Mouse (Mus musculus): ENCODE measurements around the gene Ccser1. TPM values are rescaled to one million over a fixed set of nuclear protein-coding genes. Genes with fewer than 3 reads are reported as not detected.
"Not testable (repeated sequence)": the region's sequence is repeated elsewhere in the genome, so short reads cannot be mapped to it uniquely, and the experiment has no call there.

Ccser1 gene
- polyA plus RNA-seq, 1 experiment from 2014 or later, result not detected

DNA sequence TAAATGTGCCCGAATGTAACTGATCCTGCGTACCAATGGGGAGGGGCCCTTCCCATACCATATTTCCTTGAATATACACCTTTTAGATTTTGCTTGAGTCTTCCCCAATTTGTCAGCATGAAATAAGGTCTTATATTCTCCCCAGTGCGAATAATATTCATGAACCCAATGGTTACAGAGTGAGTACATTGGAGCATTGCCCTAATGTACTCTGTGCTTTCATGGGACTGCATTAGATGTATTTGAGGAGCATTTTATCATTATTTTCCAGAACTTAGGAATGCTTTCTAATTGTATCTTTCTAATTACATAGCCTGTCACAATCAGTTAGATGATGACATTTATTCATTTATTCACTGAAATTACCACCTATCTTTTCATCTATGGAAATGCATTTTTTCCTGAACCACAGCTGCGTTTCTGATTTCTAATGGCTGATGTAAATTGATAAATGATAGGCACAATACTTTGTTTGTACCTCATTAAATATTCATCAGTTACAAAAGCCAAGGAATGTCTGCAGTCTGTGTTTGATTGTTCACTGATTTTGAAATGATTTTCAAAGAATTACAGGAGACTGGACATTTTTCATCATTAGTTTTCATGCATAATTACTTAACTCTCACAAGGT, 67.8 kb downstream of the Ccser1 start:
- H3K79me2 ChIP-seq (ENCODE audit: inconsistent target), result no peaks in the 10 kb centered on the region
- WGBS (ENCODE audit: missing documents), result 90% methylated on average over 4 of the region's 4 CpGs
- no peak overlapping the region for H3K27ac ChIP-seq
- H3K4me3 ChIP-seq (ENCODE audit: inconsistent target), result no peak overlapping the region
- H3K36me3 ChIP-seq (ENCODE audit: inconsistent target), result no peaks in the 10 kb centered on the region

DNA sequence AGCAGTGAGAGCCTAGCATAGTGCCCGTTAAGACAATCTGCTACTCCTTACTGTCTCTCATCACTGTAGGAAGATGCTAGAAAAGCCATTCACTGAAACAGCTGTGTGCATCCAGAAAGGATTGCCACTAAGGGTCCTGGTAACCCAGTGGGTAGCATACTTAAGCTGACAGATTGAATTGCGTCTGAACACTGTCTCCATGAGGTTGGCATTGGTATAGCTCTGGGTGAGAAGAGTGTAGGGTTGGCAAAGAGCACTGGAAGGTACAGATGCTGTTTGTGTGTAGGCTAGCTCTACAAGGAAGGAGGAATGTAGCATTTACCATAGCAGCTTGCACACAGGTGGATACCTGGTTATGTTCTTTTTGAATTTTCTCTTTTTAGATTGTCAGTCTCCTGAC, 68.6 kb downstream of the Ccser1 start:
- Histone ChIP-seq H3K79me2 (ENCODE audit: inconsistent target) (no peaks in the 10 kb centered on the region), H3K27ac (no peak overlapping the region), H3K4me3 (ENCODE audit: inconsistent target) (no peak overlapping the region), H3K36me3 (ENCODE audit: inconsistent target) (no peaks in the 10 kb centered on the region)
- WGBS (ENCODE audit: missing documents), result 90% methylated on average over 2 of the region's 2 CpGs

DNA sequence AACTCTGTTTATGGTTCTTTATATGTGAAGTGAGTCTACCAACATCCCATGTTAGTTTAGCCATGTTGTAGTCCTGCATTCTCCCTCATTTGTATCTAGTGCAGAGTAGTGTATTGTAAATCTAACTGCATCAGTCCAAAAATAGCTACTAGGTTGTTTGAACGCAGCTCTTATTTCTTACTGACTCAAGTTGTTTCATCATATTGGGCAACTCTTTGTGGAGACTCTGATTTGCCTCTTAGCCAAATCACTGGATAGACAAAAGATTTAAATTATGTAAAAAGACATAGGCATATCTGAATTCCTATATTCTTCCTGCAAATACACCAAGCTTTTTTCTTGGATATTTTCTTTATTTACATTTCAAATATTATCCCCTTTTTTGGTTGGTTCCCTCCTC, 71.1 kb downstream of the Ccser1 start:
- no peaks in the 10 kb centered on the region for H3K36me3 ChIP-seq (ENCODE audit: inconsistent target)
- WGBS (ENCODE audit: missing documents), result 29% methylated on average over 1 of the region's 1 CpGs
- H3K4me3 ChIP-seq (ENCODE audit: inconsistent target), result no peak overlapping the region
- H3K27ac ChIP-seq, result no peak overlapping the region
- no peaks in the 10 kb centered on the region for H3K79me2 ChIP-seq (ENCODE audit: inconsistent target)

DNA sequence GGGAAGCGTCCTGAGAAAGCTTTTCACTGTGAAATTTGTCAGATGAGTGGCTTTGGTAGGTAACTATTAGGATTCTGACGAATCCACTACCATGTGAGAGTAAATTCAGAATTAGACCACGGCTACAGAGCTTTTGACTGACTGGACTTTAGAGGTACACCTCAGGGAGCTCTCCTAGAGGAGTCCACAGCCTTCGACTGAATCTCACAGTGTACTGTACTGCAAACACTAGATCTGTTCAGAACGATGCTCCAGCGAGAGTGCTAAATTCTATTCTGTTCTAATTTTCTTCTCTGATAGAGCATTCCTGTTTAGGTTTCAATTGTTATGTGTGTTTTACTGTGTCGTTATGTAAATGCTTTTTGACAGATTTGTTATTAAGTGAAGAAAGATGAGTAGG, 72.8 kb downstream of the Ccser1 start:
- Histone ChIP-seq H3K27ac (no peak overlapping the region), H3K4me3 (ENCODE audit: inconsistent target) (no peak overlapping the region), H3K36me3 (ENCODE audit: inconsistent target) (no peaks in the 10 kb centered on the region), H3K79me2 (ENCODE audit: inconsistent target) (no peaks in the 10 kb centered on the region)
- WGBS (ENCODE audit: missing documents), result 80% methylated on average over 7 of the region's 7 CpGs

DNA sequence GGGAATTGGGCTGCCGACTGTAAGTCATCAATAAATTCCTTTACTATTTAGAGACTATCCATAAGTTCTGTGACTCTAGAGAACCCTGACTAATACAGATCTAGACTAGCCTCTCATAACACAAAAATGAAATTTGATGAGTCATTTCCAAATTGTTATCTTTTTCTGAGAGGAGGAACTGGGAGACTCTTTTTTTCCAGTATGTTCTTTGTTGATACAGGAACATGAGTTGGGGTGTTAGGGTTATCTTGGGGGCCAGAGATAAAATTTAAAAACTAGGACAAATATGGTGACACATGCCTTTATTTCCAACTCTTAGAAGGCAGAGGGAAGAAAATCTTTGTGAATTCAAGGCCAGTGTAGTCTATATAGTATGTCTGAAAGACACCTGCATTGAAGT, 75.8 kb downstream of the Ccser1 start:
- WGBS (ENCODE audit: missing documents), result no CpG with 5 or more reads among the region's 1 CpGs
- H3K36me3 ChIP-seq (ENCODE audit: inconsistent target); H3K79me2 ChIP-seq (ENCODE audit: inconsistent target); H3K27ac ChIP-seq; H3K4me3 ChIP-seq (ENCODE audit: inconsistent target): not testable (repeated sequence)

DNA sequence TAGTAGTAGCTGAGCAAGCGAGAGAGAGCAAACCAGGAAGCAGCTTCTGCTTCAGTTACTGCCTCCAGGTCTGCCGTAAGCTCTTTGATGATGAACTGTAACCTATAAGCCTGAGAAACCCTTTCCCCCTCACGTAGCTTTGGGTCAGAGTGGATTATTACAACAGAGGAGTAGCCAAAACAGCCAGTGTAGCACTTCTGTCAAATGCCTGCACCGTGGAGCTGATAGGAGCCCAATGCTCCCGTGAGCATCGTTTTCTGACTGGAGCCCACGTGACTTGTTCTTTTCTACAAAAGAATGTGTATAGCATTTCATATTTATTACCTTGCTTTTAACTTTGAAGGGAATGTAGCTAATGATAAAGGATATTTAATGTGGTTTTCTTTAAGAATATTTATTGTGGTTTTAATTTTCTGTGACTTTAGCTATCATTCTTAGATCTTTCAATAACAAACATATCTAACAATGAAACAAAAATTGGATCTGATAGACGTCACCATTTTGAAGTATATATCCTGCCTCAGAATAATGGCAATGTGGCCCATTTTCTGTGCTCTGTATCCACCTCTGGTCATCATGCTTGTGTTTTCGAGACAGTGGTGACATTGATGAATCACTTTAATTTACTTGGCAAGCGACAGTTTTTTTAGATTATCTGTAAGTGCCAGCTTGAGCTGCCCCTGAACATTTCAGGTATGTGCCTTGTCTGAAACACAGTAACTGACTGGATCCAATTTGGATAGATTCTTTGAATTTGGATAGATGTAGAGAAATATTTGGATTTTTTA, 78.9 kb downstream of the Ccser1 start:
- WGBS (ENCODE audit: missing documents), result 85% methylated on average over 10 of the region's 10 CpGs
- no peaks in the 10 kb centered on the region for H3K36me3 ChIP-seq (ENCODE audit: inconsistent target)
- H3K4me3 ChIP-seq (ENCODE audit: inconsistent target), result no peak overlapping the region

DNA sequence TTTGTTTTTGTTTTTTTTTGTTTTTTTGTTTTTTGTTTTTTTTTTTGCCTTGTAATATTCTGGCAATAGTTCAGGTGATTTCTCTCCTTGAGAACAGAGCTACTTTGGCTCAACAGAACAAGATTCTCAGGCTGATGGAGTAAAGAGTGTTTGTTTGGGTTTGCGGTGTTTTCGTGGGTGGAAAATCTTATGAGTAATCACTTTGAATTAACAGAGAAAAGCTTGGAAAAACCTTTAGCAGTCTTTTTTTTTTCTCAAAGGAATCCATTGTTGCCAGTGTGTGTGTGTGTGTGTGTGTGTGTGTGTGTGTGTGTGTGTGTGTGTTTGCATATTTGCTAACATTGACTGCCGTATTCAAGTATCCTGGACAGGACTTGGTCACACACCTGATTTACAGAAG, 81.3 kb downstream of the Ccser1 start:
- 97% methylated on average over 3 of the region's 3 CpGs for WGBS (ENCODE audit: missing documents)
- H3K27ac ChIP-seq, result no peak overlapping the region
- no peaks in the 10 kb centered on the region for H3K36me3 ChIP-seq (ENCODE audit: inconsistent target)
- H3K4me3 ChIP-seq (ENCODE audit: inconsistent target), result no peak overlapping the region
- no peaks in the 10 kb centered on the region for H3K79me2 ChIP-seq (ENCODE audit: inconsistent target)

More for the DNA sequence above, 78.9 kb downstream of the Ccser1 start:
- H3K27ac ChIP-seq, result no peak overlapping the region
- H3K79me2 ChIP-seq (ENCODE audit: inconsistent target), result no peaks in the 10 kb centered on the region

DNA sequence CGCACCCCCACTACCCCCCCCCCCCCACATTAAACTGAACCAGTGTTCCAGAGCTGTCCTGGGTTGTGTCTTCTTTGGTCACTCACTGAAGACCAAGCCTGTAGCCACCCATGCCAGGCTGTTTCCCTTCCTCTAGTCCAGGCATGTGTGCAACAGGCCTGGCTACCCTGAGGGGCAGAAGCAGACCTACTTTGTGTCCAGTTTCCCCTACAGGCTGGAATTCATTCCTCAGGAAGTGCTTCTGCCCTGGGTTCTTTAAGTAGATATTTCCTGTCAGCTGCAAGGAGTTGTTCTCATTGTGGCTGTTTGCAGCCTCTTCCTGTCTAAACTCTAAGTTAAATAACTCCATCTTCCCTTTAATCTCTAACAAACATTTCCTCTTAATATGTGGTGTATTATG, 82.3 kb downstream of the Ccser1 start:
- Histone ChIP-seq H3K27ac (no peak overlapping the region), H3K79me2 (ENCODE audit: inconsistent target) (no peaks in the 10 kb centered on the region), H3K36me3 (ENCODE audit: inconsistent target) (no peaks in the 10 kb centered on the region), H3K4me3 (ENCODE audit: inconsistent target) (no peak overlapping the region)
- WGBS (ENCODE audit: missing documents), result 29% methylated on average over 1 of the region's 1 CpGs

DNA sequence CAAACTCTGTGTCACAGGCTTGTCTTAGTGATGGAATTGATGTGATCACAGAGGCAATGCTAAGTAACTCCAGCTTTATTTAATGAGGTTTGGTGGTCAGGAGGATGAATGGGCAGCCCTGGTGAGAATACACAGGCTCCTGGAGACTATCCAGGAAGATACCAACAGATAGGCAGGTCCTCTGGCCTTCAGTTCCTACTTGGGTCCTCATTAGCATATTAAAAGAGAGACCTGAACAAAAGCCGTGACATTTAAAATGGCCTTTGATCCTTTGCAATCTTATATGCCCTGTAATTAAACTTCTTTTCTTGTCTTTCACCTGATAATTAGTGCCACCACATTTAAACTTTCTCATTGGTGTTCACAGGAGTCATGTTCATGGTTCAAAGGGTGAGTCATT, 83.2 kb downstream of the Ccser1 start:
- Histone ChIP-seq H3K4me3 (ENCODE audit: inconsistent target) (no peak overlapping the region), H3K36me3 (ENCODE audit: inconsistent target) (no peaks in the 10 kb centered on the region), H3K27ac (no peak overlapping the region), H3K79me2 (ENCODE audit: inconsistent target) (no peaks in the 10 kb centered on the region)
- 75% methylated on average over 1 of the region's 1 CpGs for WGBS (ENCODE audit: missing documents)

DNA sequence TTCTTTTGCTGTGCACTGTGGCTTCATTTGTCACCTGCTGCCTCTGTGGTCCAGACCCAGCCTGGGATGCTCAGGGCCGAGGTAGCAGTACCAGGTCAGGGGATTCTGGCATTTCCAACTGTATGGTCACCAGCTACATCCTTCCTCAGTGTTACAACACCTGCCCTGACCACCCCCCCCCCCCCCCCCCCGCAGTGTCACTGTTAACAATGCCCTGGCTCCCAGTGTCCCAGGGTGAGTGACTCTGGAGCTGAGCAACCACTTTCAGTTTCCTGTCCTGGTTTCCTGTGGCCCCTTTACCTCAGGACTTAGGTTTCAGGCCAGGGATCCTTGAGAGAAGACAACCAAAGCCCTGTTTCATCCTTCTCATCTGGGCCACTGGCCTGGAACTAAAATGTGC, 90.9 kb downstream of the Ccser1 start:
- WGBS (ENCODE audit: missing documents), result 29% methylated on average over 1 of the region's 2 CpGs
- no peak overlapping the region for H3K27ac ChIP-seq
- H3K36me3 ChIP-seq (ENCODE audit: inconsistent target), result no peaks in the 10 kb centered on the region
- H3K4me3 ChIP-seq (ENCODE audit: inconsistent target), result no peak overlapping the region
- H3K79me2 ChIP-seq (ENCODE audit: inconsistent target), result no peaks in the 10 kb centered on the region

DNA sequence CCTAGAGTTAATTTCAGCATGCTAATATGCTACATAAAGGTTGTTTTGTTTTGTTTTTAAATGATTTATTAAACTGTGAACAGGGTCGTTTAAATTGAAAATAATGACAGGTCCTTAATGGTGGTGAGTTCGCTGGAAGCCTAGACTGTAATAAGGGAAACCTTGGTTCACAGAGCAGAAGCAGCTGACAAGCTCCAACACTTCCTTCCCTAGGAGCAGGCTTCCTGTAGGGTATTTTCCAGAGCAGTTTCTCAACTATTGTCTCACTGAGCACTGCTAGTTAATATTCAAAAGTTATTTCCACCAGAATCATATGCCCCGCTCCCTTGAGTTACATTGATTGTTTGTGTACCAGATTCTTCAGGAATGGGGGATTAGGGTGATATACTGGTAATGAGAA, 93.3 kb downstream of the Ccser1 start:
- H3K36me3 ChIP-seq (ENCODE audit: inconsistent target), result no peaks in the 10 kb centered on the region
- 34% methylated on average over 3 of the region's 3 CpGs for WGBS (ENCODE audit: missing documents)
- H3K4me3 ChIP-seq (ENCODE audit: inconsistent target), result no peak overlapping the region
- no peaks in the 10 kb centered on the region for H3K79me2 ChIP-seq (ENCODE audit: inconsistent target)
- H3K27ac ChIP-seq, result no peak overlapping the region

DNA sequence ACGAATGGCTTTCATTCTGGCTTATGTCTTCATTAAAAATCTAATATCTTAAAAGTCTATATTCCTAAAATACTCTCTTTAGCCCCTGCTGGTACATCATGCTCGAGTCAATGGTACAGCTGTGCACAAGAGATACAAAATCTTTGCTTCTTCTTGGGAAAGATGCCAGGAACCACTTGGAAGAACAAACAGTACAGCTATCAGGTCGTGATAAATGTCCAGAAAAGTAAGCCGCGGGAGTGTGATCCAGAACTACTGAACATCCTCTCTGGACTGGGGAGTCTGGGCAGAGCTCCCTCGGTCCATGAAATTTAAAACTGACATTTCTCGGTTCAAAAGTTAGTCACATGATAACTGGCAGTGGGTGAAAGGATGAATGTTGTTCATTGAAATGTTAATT, 99.4 kb downstream of the Ccser1 start:
- H3K36me3 ChIP-seq (ENCODE audit: inconsistent target), result no peaks in the 10 kb centered on the region
- 85% methylated on average over 7 of the region's 7 CpGs for WGBS (ENCODE audit: missing documents)

DNA sequence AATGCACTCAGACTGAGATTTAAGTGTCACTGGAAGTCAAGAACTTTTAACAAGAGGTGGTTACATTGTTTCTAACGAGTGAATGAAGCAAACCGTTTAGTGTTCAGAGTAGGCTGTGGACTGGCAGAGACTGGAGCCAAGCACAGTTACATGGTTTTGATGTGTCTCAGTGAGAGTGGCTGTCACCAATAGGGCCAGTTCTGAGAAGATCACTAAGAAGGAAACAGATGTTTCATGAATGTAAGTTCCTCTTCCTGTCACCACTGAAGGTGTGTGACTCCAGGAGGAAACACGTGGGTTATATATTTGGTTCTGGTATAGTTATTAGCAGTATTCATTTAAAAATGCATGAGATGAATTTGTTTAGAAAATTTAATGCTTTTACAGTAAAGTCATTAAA, 112.8 kb downstream of the Ccser1 start:
- Histone ChIP-seq H3K79me2 (ENCODE audit: inconsistent target) (no peaks in the 10 kb centered on the region), H3K36me3 (ENCODE audit: inconsistent target) (no peaks in the 10 kb centered on the region), H3K4me3 (ENCODE audit: inconsistent target) (no peak overlapping the region), H3K27ac (no peak overlapping the region)
- WGBS (ENCODE audit: missing documents), result 0% methylated on average over 3 of the region's 3 CpGs

More for the DNA sequence above, 99.4 kb downstream of the Ccser1 start:
- H3K79me2 ChIP-seq (ENCODE audit: inconsistent target), result no peaks in the 10 kb centered on the region
- H3K27ac ChIP-seq, result no peak overlapping the region
- no peak overlapping the region for H3K4me3 ChIP-seq (ENCODE audit: inconsistent target)

DNA sequence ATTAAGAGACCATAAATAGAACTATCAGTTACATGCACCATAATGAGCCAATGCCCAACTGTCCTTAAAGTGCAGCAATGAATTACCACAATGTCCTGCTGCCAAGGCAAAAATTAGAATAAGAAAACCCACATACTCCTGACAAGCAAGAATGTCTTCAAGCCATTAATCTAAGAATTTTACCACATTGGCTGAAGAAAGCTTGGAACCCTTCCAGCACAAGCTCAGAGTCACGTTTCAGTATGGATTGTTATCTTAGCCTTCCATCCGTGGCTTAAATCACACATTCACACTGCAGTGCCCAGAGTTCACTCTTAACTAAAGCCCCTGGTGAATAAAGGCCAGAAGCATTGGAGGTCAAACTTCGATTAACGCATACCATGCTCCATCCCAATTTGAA, 115.4 kb downstream of the Ccser1 start:
- no peaks in the 10 kb centered on the region for H3K79me2 ChIP-seq (ENCODE audit: inconsistent target)
- no peaks in the 10 kb centered on the region for H3K36me3 ChIP-seq (ENCODE audit: inconsistent target)
- no peak overlapping the region for H3K4me3 ChIP-seq (ENCODE audit: inconsistent target)
- 27% methylated on average over 4 of the region's 4 CpGs for WGBS (ENCODE audit: missing documents)
- no peak overlapping the region for H3K27ac ChIP-seq

DNA sequence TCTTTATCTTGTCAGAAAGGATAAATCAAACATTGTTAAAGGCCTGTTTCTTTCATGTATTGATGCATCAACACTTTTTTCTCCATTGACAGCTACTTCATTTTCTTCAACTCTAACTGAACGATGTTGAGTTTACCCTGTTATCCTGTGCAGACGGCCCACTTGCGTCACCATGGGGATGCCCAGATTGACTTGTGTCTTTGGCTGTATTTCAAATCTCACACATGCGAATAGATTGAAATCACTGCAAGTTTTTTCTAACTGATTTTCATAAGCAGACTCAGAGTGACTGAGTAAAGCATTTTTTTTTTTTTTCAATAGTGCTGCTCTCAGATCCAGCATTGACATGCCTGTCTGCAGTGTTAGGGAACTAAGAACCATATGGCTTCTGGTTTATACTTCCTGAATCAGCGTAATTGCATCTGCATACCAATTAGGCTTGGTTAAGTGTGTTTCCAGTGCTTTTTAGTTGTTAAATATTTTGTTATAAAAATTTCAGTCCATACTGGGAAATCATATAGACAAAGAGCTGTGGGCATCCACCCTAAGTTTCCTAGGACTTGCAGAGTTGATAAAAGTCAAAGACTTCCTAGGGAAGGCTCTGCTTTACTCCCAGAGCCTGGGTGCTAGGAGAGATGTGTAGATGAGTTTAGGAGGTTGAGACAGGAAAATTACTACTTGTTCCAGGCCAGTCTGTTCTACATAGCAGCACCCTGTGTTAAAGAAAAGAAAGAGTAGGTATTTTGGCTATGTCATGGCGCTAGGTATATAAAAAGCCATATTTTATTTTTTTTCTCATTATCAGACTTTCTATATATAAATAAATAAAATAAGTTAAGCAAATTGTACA, 116.3 kb downstream of the Ccser1 start:
- Histone ChIP-seq H3K79me2 (ENCODE audit: inconsistent target) (no peaks in the 10 kb centered on the region), H3K27ac (no peak overlapping the region), H3K4me3 (ENCODE audit: inconsistent target) (no peak overlapping the region), H3K36me3 (ENCODE audit: inconsistent target) (no peaks in the 10 kb centered on the region)
- 49% methylated on average over 6 of the region's 6 CpGs for WGBS (ENCODE audit: missing documents)

Data from macrophage (primary cell).